Mouse (Mus musculus): Measurements from ENCODE around the gene Wipi1. TPM values are rescaled to one million over a fixed set of nuclear protein-coding genes. Genes with fewer than 3 reads are reported as not detected.
"Not testable (repeated sequence)": the region's sequence is repeated elsewhere in the genome, so short reads cannot be mapped to it uniquely, and the experiment has no call there.

The Wipi1 gene
- total and polyA plus RNA-seq, 2 experiments from 2014 or later = 10.9 to 16.5 TPM

DNA sequence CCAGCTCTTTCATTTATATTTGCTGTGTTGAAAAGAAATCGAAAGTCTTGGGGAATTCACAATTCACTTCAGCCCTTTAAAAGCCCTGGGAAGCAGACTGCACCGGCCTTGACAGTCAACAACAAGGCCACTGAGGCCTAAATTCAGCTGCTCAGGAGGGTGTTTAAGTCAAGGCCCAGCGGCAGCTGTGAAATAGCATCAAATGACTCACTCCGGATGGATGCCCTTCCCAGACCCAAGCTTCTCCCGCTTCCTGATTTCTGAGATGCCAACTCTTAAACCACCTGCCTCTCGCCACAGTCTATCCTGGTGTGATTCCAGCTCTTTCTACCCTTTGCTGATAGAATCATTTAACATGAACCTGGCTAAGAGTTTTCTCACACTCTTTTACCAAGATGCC, 8.6 kb upstream of the Wipi1 start:
- TF ChIP-seq CTCF (IDR thresholded peaks at IDR 0.05; ENCODE audit: low read depth) = no peak

GRCm38 (mm10) chr11:109619055-109619454, 7.3 kb upstream of the Wipi1 start:
- H3K4me2 ChIP-seq (ENCODE audit: low read depth); H3K27ac ChIP-seq (ENCODE audit: low read depth, low read length); DNase-seq; H3K9ac ChIP-seq; H3K27me3 ChIP-seq (ENCODE audit: insufficient read depth, low read length); ATAC-seq; H3K4me3 ChIP-seq (ENCODE audit: low read depth, low read length); H3K9me3 ChIP-seq (ENCODE audit: low read length); H3K4me1 ChIP-seq (ENCODE audit: insufficient read depth); H3K36me3 ChIP-seq (ENCODE audit: insufficient read depth): not testable (repeated sequence)
- 39% methylated on average over 8 of the region's 8 CpGs for WGBS
- TF ChIP-seq CTCF (IDR thresholded peaks at IDR 0.05; ENCODE audit: low read depth) = peak; percentile 53

More for the DNA sequence above, 8.6 kb upstream of the Wipi1 start:
- Histone ChIP-seq H3K27ac (ENCODE audit: low read depth, low read length) (no peak overlapping the region), H3K36me3 (ENCODE audit: insufficient read depth) (no peaks in the 10 kb centered on the region), H3K4me2 (ENCODE audit: low read depth) (no peak overlapping the region), H3K27me3 (ENCODE audit: insufficient read depth, low read length) (no peaks in the 10 kb centered on the region), H3K4me1 (ENCODE audit: insufficient read depth) (no peaks in the 10 kb centered on the region), H3K4me3 (ENCODE audit: low read depth, low read length) (no peak overlapping the region), H3K9ac (no peak overlapping the region), H3K9me3 (ENCODE audit: low read length) (no peaks in the 10 kb centered on the region)
- WGBS = 86% methylated on average over 6 of the region's 6 CpGs
- ATAC-seq (no peak), DNase-seq (no peak)

GRCm38 (mm10) chr11:109616766-109617165, 5.0 kb upstream of the Wipi1 start:
- 0 out of 2 replicates have a peak, but pooled peaks cover 4% of the 10 kb centered on the region for H3K4me1 ChIP-seq (ENCODE audit: insufficient read depth)
- no peak overlapping the region for H3K4me2 ChIP-seq (ENCODE audit: low read depth)
- ATAC-seq = no peak

DNA sequence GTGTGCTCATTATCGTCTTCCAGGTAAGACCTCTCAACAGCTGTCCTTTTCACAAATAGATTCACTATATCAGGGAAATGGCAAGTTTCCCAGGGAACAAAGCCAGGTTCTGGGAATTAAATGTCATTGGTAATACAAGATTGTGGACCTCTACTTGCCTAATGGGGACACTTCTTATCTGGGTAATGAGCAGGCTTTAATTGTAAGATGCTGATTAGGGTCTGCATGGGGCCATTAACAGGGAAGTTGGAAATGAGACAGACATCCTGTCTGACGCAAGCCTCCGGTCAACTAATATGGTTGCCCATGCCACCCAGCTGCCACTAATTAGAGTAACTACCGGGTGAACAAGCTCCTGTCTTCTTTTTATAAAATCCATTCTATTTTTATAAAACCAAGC, 4.6 kb upstream of the Wipi1 start:
- no peak for TF ChIP-seq CTCF (IDR thresholded peaks at IDR 0.05; ENCODE audit: low read depth)
- H3K4me3 ChIP-seq (ENCODE audit: low read depth, low read length) = no peak overlapping the region
- H3K36me3 ChIP-seq (ENCODE audit: insufficient read depth) = no peaks in the 10 kb centered on the region
- no peaks in the 10 kb centered on the region for H3K27me3 ChIP-seq (ENCODE audit: insufficient read depth, low read length)
- no peak overlapping the region for H3K9ac ChIP-seq
- H3K4me1 ChIP-seq (ENCODE audit: insufficient read depth) = 0 out of 2 replicates have a peak, but pooled peaks cover 4% of the 10 kb centered on the region
- H3K9me3 ChIP-seq (ENCODE audit: low read length) = no peaks in the 10 kb centered on the region
- H3K27ac ChIP-seq (ENCODE audit: low read depth, low read length) = 0 out of 2 replicates have a peak overlapping the region, but pooled peaks have one; percentile 40
- DNase-seq (no peak), ATAC-seq (no peak)
- WGBS = 29% methylated on average over 4 of the region's 4 CpGs
- no peak overlapping the region for H3K4me2 ChIP-seq (ENCODE audit: low read depth)

More at GRCm38 (mm10) chr11:109616766-109617165, 5.0 kb upstream of the Wipi1 start:
- Histone ChIP-seq H3K4me3 (ENCODE audit: low read depth, low read length) (no peak overlapping the region), H3K27me3 (ENCODE audit: insufficient read depth, low read length) (no peaks in the 10 kb centered on the region), H3K27ac (ENCODE audit: low read depth, low read length) (0 out of 2 replicates have a peak overlapping the region, but pooled peaks have one; percentile 40), H3K36me3 (ENCODE audit: insufficient read depth) (no peaks in the 10 kb centered on the region), H3K9ac (no peak overlapping the region; the same call in 1 of the 2 replicates), H3K9me3 (ENCODE audit: low read length) (no peaks in the 10 kb centered on the region)
- no peak for DNase-seq
- no peak for TF ChIP-seq CTCF (IDR thresholded peaks at IDR 0.05; ENCODE audit: low read depth)
- WGBS = 38% methylated on average over 4 of the region's 4 CpGs

- H3K4me3 ChIP-seq (ENCODE audit: low read depth, low read length) = no peak overlapping the region
- 49% methylated on average over 9 of the region's 9 CpGs for WGBS
- no peaks in the 10 kb centered on the region for H3K36me3 ChIP-seq (ENCODE audit: insufficient read depth)
- ATAC-seq (no peak), DNase-seq (no peak)
- H3K4me1 ChIP-seq (ENCODE audit: insufficient read depth) = peaks cover 8% of the 10 kb centered on the region; the same call in 1 of the 2 replicates
- no peak overlapping the region for H3K9ac ChIP-seq
- no peaks in the 10 kb centered on the region for H3K27me3 ChIP-seq (ENCODE audit: insufficient read depth, low read length)
- H3K4me2 ChIP-seq (ENCODE audit: low read depth) = no peak overlapping the region
- H3K27ac ChIP-seq (ENCODE audit: low read depth, low read length) = no peak overlapping the region
- no peaks in the 10 kb centered on the region for H3K9me3 ChIP-seq (ENCODE audit: low read length)
- no peak for TF ChIP-seq CTCF (IDR thresholded peaks at IDR 0.05; ENCODE audit: low read depth)
Measured at GRCm38 (mm10) chr11:109615286-109615685, 3.5 kb upstream of the Wipi1 start.

- Histone ChIP-seq H3K4me3 (ENCODE audit: low read depth, low read length) (no peak overlapping the region), H3K4me1 (ENCODE audit: insufficient read depth) (peaks cover 12% of the 10 kb centered on the region; the same call in 1 of the 2 replicates), H3K27ac (ENCODE audit: low read depth, low read length) (no peak overlapping the region), H3K9me3 (ENCODE audit: low read length) (no peaks in the 10 kb centered on the region), H3K9ac (no peak overlapping the region), H3K27me3 (ENCODE audit: insufficient read depth, low read length) (no peaks in the 10 kb centered on the region), H3K36me3 (ENCODE audit: insufficient read depth) (no peaks in the 10 kb centered on the region), H3K4me2 (ENCODE audit: low read depth) (no peak overlapping the region)
- DNase-seq (no peak), ATAC-seq (no peak)
- no peak for TF ChIP-seq CTCF (IDR thresholded peaks at IDR 0.05; ENCODE audit: low read depth)
- WGBS = 51% methylated on average over 7 of the region's 7 CpGs
Measured at GRCm38 (mm10) chr11:109612871-109613529, 1.2 kb upstream of the Wipi1 start.

GRCm38 (mm10) chr11:109610795-109611302, 918 bp downstream of the Wipi1 start:
- Histone ChIP-seq H3K4me1 (ENCODE audit: insufficient read depth) (peaks cover 12% of the 10 kb centered on the region; the same call in 1 of the 2 replicates), H3K27ac (ENCODE audit: low read depth, low read length) (peak overlapping the region; percentile 70), H3K4me3 (ENCODE audit: low read depth, low read length) (peak overlapping the region; percentile 73), H3K36me3 (ENCODE audit: insufficient read depth) (no peaks in the 10 kb centered on the region), H3K27me3 (ENCODE audit: insufficient read depth, low read length) (no peaks in the 10 kb centered on the region), H3K9me3 (ENCODE audit: low read length) (no peaks in the 10 kb centered on the region), H3K4me2 (ENCODE audit: low read depth) (peak overlapping the region; percentile 73), H3K9ac (peak overlapping the region; percentile 63)
- peak; percentile 37 for TF ChIP-seq CTCF (IDR thresholded peaks at IDR 0.05; ENCODE audit: low read depth)
- DNase-seq = no peak
- no peak for ATAC-seq
- 2% methylated on average over 26 of the region's 26 CpGs for WGBS
